Mouse (Mus musculus) 3T3-L1 (cell line): ENCODE results near the gene Tmco1.
A peak's percentile ranks its signal among the peaks of the same experiment; 100 is the strongest.
"Not testable (repeated sequence)": the region's sequence is repeated elsewhere in the genome, so short reads cannot be mapped to it uniquely, and the experiment has no call there.

Experiments
- DNase-seq: peaks from one replicate; pipeline ENCODE4 v3.0.0-alpha.2; 2015; ENCODE audit warnings: low read depth, low spot score

Gene Tmco1

DNA sequence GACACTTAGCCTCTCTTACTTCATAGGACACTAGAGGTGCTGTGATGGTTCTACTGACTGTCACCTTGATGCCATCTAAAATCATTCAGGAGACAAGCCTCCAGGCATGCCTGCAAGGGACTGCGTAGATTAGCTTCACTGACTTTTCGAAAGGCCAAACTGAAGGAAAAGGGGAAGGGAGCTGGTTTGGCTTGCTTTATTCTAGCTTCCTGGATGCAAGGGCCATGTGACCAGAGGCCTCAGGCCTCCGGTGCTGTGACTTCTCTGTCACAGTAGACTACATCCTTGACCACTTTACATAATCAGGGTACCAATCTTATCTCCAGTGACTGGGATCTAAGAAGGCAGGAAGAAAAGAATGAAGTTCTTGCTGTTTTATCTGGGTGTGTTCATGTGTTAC is 28.2 kb downstream of the Tmco1 start:
- no peak for DNase-seq

DNA sequence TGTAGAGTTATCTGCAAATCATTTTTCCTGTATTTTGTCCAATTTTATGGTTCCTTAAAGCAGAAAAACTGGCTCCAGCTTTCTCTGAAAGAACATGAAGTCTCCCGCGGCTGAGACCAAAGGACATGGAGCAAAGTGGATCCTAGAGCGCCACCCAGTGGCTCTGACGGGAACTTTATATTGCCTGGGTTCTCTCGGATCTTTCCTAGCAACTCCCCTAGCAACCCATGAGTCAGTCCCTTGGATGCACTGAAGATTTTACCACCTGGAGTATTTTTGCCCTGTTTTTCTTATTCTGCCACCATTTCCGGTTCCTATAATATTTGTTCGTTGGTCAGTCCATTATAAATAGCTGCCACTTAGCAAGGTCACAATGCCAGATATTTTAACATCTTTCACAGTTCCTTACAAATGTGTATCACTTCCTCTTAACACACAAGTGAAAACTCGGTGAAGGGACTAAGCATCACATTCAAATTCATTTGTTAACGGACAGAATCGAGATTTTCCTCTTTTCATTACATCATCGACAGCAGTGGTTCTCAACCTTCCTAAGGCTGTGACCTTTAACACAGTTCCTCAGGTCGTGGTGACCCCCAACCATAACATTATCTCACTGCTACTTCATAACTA is 29.4 kb downstream of the Tmco1 start:
- peak; percentile 97 for DNase-seq

DNA sequence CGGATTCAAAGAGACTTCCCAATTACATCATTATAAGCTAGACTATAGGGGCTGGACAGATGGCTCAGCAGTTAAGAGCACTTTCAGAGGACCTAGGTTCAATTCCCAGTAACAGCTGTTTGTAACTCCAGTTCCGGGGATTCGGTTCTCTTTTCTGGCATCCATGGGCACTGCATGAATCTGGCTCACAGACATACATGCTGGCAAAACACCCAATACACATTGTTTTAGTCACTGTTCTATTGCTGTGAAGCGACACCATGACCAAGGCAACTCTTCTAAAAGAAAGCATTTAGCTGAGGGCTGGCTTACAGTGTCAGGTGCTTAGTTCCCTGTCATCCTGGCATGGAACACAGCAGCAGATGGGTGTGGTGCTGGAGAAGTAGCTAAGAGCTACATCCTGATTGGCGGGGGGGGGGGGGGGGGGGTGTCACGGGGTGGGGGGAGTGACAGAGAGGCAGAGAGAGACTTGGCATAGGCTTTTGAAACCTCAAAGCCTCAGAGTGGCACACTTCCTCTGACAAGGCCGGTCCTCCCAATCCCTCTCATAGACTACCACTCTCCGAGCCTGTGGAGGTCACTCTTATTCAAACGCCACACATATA is 31.1 kb downstream of the Tmco1 start:
- no peak for DNase-seq

DNA sequence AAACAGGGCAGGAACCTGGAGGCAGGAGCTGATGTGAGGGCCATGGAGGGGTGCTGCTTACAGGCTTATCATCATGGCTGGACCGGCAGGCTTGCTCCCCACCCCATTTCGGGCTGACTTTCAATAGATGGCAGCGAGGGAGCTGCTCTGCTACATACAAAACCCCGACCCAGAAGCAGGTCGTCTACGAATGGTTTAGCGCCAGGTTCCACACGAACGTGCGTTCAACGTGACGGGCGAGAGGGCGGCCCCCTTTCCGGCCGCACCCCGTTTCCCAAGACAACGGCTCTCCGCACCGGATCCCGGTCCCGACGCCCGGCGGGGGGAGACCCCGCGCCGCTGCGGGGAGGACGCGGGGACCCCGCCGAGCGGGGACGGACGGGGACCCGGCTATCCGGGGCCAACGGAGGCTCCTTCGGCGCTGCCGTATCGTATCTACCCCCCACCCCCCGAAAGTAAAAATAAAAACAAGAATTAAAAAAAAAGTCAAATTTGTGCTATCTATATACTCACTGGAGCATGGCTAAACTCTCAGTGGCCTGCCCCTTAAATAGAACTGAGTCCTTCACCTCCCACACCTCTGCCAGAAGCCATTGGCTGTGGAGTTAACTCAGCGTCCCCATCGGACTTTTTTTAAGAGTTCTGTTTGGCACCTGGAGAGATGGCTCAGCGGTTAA is 32.1 kb downstream of the Tmco1 start:
- no peak for DNase-seq

DNA sequence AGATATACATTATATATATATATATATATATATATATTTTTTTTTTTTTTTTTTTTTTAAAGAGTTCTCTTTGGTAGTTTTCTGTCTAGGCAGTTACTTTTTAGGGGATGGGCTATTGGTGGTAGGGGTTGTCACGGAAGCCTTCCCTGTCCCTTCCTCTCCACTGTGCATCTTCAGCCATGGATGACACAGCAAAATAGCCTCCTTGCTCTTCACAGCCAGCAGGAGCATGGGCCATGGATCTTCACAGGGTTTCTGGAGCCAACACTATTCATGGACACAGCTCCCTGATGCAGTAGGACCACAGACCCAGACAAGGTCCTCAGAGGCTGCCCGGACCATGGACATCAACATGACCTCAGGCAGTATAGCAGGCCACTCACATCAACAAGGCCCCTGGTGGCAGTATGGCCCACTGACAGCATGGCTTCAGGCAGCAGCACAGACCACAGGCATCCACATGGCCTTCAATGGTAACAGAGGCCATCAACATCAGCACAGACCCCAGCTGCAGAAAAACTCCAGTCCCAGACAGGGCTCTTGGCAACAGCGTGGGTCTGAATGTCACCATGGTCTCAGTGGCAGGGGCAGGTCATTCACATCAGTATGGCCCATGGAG is 32.8 kb downstream of the Tmco1 start:
- no peak for DNase-seq

DNA sequence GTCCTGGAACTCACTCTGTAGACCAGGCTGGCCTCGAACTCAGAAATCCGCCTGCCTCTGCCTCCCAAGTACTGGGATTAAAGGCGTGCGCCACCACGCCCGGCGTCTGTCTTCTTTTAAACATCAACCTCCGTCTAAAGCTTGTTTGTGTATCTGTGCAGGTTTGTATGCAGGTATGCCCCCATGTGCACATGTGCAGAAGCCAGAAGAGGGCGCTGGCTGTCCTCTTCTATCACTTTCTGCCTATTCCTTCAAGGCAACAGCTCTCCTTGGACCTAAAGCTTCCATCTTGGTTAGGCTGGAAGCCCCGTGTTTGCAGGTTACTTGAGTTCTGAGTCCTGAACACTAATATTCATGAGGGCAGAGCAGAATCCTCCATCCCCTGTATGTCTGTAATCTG is 34.7 kb downstream of the Tmco1 start:
- DNase-seq: no peak

DNA sequence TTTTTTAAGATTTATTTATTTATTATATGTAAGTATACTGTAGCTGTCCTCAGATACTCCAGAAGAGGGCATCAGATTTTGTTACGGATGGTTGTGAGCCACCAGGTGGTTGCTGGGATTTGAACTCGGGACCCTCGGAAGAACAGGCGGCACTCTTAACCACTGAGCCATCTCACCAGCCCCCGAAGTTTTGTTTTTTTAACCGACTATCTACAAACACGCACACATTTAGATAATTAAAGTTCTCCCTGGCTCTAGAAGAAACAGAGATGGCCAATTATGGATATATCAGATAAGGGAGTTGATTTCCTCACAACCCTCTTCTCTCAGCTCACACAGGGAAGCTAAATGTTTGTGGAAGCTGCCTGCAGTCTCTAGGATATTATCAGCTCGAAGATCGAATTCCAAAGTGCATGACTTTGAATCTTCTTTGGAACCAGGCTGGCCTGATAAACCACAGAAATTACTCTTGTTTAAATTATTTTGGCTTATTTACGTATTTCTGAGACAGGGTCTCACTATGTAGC is 37.9 kb downstream of the Tmco1 start:
- DNase-seq: not testable (repeated sequence)

DNA sequence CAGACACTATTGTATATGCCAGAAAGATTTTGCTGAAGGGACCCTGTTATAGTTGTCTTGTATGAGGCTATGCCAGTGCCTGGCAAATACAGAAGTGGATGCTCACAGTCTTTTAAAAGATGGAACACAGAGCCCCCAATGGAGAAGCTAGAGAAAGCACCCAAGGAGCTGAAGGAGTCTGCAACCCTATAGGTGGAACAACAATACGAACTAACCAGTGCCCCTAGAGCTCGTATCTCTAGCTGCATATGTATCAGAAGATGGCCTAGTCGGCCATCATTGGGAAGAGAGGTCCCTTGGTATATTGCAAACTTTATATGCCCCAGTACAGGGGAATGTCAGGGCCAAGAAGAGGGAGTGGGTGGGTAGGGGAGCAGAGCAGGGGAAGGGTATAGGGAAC is 41.0 kb downstream of the Tmco1 start:
- peak; percentile 75 for DNase-seq

DNA sequence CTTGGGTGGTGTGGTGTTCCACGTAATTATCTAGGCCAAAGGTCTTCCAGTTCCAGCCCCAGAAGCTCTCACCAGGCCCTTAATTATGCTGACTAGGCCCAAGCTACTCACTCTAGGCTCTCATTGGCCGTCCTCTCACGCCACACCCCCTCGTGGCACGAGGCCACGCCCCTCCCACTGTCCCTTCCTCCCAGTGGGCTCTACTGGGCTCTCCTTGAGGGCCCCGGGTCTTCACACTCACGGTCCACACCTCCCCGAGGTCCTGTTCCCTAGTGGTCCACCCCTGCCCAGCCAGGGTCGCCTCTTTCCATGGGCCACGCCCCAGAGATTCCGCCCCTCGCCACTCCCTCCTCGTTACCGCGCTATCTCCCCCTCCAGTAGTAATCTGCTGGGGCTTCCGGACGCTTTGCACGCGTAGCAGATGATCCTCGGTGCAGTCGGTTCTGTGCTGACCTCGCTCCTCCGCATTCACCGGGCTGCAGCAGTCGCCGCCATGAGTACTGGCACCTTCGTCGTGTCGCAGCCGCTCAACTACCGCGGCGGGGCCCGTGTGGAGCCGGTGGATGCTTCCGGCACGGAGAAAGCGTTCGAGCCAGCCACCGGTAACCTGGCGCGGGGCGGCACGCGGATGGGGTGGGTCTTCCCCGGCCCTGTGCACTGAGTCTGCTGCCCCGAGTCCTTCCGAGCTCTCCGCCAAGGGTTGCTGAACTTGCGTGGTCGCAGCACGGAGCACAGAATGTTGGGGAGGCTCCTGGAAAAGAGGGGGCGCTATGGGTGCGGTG is 41.8 kb downstream of the Tmco1 start, which contains the start of gene Aldh9a1:
Gene Aldh9a1 (plus strand): TSS at position 177 of the 782 bp plus-strand sequence.
- DNase-seq: peak; percentile 96

DNA sequence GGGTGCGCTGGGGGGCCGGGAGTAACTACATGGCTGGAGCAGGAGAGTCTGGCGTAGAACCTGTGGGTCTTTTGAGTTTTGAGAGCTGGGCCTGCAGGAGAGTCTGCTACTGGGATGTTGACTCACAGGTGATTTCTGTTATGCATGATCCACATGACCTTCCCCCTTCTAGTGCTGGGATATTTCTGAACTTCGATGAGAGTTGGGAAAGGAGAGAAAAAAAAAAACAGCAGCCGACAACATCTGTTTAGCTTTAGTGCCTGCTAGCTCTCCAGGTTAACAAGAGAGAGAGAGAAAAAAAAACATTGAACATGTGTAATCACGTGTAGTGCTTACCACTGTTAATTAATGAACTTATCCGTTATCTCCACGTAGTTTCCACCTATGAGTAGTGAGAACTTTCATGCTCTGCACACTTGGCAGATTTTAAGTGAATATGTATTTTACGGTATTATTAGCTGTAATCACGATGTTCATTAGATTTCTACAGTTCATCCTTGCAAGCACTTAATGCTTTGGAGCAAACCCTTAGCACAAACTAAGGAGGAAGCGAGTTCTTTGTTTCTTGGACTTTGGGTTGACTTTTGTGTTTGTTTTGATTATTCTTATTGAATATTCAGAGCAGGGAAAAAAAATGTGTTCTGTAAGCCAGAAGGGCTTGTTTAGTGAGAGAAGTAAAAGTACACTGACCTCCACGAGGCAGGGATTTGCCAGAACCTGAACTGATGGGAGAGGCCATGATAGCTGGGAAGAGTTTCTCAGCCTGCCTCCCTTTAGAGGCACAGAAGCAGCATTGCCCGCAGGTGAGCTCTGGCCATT is 42.6 kb downstream of the Tmco1 start:
- DNase-seq: peak; percentile 65

DNA sequence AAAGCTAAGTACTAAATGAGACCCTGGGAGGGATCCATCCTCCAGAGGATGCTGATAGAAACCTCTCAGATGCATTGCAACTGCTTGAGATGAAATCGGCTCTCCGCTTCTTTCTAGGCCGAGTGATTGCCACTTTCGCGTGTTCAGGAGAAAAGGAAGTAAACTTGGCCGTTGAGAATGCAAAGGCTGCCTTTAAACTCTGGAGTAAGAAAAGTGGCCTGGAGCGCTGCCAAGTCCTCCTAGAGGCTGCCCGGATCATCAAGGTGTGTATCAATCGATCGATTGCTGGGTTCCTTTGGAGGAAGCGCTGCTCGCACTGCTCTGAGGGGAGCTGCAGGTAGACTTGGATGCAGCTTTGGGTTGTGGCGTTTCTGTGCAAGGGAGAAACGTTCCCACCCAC is 44.2 kb downstream of the Tmco1 start:
- DNase-seq: no peak

DNA sequence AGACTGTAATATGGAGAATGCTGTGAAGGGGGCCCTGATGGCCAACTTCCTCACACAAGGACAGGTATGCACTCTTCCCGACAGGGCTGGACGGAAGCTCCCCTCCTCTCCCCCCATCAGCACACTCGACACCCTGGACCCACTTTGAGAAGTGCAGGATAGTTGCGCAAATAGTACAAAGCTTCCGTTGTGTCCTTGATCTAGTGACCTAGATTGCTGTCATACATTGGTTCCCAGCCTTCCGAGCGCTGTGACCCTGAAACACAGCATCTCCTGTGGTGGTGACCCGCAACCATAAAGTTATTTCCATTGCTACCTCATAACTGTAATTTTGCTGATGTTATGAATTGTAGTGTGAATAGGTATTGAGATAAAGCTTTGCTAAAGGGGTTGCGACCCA is 49.2 kb downstream of the Tmco1 start:
- no peak for DNase-seq

DNA sequence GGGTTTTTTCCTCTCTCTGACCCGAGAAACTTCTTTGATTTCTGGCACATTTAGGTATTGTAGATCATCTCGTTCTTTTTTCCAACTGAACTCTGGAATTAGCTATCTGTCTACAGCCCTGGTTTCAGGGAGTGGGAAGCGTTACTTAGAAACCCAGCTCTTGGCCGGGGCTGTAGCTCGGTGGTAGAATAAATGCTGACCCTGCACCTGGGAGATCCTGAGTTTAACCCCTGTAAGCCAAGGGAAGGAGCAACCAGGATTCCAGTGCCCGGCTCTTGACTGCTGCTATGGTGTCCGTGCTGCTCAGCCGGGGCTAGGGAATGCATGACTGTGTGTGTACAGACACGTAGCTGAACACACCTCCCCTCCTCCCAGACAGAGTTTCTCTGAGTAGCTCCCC is 50.6 kb downstream of the Tmco1 start:
- DNase-seq: no peak

DNA sequence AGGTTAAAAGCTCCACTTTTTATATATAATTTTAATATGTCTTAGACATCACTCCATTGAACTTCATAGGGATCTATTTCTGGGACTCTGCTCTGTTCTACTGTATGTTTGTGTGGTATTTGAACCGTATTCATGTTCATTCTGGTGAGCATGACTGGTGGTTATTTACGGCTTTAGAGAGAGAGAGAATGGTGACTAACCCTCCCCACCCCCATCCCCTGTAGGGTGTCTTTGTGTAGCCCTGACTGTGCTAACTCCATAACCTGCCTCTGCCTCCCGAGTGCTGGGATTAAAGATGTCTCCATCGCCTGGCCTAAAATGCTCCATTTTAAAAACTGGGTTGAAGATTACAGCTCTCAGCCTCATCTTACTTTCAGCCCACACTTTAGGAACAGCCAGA is 52.1 kb downstream of the Tmco1 start:
- DNase-seq: no peak

DNA sequence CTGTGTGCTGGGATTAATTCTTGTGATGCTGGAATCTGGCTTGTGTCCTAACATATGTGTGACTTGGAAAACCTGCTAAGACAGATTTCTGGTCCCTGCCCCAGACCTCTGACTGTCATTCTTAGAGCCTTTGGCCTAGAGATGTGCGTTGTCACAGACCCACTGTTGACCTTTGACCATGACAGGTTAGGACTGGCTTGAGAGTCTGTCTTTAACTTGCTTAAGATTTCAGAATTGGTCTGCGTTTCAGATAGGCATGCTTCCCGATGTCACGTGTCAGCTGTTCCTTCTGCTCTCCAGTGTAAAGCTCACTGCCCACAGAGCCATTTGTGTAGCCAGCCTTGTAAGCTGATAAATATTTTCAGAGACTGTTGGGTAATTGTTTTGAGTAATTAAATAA is 54.6 kb downstream of the Tmco1 start:
- no peak for DNase-seq

DNA sequence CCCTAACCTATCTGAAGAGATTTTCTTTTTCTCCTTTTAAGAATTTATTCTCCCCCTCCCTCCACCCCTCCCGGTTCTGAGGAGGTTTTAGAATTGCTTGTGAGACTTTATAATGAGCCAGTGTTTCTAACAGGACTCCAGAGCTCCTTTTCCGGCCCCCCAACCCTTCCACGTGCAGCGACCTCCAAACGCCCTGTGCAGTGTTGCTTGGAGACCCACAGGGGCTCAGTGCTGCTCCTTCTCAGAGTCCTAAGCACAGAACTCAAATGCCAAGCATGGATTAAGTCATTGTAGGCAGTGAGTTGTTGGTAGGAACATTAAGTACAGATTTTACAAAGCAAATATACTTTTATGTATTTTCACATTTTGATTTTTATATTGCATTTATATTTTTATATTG is 55.1 kb downstream of the Tmco1 start:
- no peak for DNase-seq

DNA sequence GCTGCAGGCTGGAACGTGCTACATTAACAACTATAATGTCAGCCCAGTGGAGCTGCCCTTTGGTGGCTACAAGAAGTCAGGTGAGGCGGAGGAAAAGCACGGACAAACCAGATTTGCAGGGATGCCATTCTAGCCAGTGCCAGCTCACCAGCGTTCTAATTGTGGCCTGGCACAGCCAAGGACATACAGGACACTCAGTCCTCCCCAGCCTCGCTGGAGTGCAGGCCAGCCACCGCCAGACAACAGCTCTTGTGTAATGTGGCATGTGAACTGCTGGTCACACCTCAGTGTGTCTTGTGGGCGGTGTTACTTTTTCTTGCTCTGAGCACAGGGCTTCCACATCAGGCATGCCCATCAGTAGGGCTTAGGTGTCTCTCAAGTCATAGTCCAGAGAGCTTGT is 57.6 kb downstream of the Tmco1 start:
- no peak for DNase-seq

DNA sequence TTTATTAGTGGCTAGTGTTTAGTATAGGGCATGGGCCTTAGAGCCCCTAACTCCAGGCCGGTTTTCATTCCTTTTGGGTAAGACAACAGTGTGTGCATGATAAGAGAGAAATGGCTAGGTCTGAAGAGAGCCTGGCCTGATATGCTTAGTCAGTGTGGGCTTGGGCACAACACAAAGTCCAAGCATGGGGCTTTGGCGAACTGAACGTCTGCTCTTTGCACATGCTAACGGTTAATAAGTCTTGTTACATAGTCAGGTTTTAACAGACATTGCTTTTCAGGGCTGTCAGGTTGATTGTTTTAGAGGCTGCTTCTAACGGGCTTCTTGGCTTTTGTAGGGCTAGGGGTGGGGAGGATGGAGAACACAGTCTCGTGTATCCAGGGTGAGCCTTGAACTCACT is 58.4 kb downstream of the Tmco1 start:
- no peak for DNase-seq

DNA sequence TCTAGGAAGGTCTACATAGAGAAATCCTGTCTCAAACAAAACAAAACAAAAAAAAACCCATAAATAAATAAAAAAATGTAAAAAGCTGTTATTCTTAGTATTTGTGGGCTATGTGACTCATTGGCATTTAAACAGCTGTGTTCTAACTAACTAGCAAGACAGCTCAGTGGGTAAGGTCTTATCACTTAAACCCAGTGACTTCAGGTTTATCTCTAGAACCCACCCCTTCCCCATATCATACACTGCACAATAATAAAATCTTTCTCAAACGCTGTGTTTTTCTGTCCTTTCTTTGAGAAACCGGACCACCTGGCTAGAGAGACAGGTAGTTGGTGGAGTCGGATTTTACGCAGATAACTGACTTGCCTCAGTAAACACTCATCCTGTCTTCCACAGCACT is 59.8 kb downstream of the Tmco1 start:
- DNase-seq: no peak

DNA sequence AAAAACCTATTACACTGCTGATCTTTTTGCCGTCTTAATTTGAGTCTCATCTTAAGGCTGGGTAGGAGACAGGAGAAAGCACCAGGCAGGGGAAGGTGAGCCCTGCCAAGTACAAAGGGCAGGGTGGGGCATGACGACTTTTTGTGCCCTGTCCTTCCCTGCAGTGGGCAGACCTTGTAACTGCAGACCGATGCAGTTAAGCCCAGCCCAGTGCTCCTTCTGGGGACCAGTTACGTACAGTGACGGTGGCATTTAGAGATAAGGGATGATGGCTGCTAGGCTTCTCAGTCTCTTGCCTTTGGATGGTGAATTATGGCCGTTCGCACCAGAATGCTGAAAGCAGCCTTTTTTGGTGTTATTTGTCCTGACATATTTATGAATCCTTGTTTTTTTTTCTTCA is 60.3 kb downstream of the Tmco1 start:
- no peak for DNase-seq

DNA sequence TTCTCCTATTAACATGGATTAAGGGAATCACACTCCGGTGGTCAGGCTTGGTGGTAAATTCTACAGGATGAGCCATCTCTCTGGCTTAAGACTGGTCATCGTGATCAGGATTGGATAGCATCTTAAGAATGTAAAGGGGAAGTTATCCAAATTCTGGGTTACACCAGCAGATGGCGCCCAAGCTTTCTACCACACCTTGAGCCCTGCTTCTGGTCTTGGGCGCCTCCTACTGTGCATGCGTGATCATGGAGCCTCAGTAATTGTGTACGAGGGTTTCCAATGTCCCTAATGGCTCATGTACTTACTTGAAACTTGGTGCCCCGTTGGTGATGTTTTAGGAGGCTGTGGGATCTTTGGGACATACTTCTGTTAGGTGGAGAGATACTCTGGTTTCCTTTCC is 61.7 kb downstream of the Tmco1 start:
- DNase-seq: peak; percentile 98
